Mouse (Mus musculus): ENCODE measurements around the gene Adamtsl5. TPM values are rescaled to one million over a fixed set of nuclear protein-coding genes. Genes with fewer than 3 reads are reported as not detected.
"Not testable (repeated sequence)": the region's sequence is repeated elsewhere in the genome, so short reads cannot be mapped to it uniquely, and the experiment has no call there.

Gene Adamtsl5
- total RNA-seq, 4 experiments from 2014 or later: 5.8 to 7.4 (median 6.7) TPM

DNA sequence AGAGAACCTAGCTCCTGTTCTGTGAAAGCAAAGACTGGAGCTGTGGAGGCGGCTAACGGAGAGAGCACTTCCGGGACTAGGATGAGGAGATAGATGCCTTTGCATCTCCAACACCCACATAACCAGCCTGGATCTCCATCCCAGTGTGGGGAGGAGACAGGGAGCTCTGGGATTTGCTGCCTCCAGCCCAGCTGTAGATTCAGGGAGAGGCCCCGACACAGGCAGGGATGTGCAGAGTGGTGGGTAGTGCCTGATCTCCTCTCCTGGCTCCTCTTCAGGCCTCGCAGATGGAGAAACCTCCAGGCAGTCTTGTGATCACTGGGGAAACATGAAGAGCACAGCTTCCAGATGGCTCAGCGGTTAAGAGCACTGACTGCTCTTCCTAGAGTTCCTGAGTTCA, 24.5 kb upstream of the Adamtsl5 start:
- peak in 1 of 2 experiments; percentile 59 for DNase-seq (ENCODE audit: low spot score in 2 of 2)

DNA sequence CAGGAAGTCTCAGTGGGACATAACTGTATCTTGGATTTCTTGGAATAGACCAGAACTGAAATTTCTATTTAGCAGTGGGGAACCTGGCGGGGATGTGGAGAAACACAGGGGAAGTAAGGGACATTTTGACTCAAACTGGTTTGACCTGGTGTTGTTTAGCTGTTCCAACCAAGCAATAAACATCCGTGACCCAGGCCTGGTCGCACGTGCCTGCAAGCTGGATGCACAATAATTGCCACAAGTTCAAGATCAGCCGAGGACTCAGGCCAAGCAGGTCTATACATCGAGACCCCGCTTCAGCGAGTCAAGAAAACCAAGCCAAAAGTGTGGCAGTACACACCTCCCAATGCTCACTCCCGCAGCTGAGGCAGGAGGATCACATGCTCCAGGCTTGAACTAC, 23.8 kb upstream of the Adamtsl5 start:
- DNase-seq (ENCODE audit: low spot score in 2 of 2): no peak

DNA sequence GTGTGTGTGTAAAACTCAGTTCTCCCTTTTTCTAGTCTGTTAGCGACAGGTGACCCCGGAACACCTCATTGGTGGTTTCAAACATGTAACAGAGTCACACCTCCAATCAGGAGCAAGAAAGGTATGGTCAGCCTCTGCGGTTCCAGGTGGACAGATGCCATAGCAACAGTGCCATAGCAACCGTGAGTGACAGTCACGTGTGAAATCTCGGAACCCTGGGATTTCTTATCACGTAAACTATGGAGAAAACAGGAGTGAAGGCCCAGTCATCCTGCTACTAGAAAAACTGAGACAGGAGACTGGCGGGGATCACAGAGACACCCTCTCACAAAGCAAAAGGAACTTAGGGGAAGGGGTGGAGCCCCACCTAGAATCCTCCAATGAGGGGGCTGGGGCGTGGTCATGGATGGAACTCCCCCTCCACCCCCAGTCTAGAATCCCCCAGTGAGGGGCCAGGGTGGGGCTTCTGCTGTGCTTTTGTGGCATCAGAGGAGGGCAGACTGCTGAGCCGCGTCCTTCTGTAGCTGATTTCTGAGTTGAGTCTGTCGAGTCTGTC, 23.3 kb upstream of the Adamtsl5 start:
- no peak for DNase-seq (ENCODE audit: low spot score in 2 of 2)

DNA sequence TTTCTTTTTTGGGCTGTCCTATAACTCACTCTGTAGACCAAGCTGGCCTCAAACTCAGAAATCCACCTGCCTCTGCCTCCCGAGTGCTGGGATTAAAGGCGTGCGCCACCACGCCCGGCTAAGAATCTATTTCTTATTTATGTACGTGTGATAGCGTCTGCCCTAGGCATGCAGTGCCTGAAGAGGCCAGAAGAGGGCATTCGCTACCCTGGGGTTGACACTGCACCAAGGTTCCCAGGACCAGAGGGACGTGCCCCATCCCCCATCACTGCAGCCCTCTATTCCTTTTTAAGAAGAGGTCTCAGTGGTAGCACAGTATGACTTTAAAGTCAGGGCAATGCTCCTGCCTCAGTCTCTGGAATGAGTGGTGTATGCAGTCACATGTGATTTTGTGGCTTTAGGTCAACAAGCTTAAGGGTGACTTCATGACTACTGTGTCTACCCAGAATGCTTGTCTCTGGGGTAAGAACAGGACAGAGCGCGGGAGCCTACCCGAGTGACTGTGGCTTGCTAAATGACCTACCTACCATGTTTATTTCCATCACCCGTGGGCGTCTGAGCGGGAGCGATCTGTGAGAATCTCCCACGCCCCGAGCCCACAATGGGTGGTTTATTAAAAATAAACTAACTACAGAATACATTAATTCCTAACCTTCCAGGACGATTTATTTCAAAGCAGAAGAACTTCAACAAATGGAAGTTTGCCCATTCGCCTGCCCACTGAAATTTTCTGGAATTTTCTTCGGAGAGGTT, 22.0 kb upstream of the Adamtsl5 start:
- no peak for DNase-seq (ENCODE audit: low spot score in 2 of 2)

DNA sequence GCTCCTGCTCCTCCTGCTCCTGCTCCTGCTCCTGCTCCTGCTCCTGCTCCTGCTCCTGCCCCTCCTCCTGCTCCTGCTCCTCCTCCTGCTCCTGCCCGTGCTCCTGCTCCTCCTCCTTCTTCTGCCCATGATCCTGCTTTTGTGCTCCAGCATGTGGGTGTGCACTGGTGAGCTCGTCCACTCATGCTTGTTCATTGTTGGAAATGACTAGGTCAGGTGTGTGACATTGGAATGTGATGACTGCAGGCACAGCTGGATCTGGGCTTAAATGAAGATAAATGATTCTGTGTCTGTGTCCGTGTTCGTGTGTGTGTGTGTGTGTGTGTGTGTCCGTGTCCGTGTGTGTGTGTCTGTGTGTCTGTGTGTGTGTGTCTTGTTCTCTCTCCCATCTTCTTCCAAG, 20.2 kb upstream of the Adamtsl5 start:
- no peak for DNase-seq (ENCODE audit: low spot score in 2 of 2)

DNA sequence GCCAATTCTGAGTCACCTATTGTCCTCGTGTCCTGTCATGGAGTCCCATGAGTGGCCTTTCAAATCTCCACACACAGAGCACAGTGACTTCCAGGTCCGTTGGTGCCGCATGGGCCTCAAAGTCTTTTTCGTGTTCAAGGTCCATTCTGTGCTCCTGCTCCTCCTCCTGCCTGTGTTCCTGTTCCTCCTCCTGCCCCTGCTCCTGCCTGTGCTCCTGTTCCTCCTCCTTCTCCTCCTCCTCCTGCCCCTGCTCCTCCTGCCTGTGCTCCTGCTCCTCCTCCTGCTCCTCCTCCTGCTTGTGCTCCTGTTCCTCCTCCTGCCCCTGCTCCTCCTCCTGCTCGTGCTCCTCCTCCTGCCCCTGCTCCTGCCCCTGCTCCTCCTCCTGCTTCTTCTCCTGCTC, 19.7 kb upstream of the Adamtsl5 start:
- no peak for DNase-seq (ENCODE audit: low spot score in 2 of 2)

DNA sequence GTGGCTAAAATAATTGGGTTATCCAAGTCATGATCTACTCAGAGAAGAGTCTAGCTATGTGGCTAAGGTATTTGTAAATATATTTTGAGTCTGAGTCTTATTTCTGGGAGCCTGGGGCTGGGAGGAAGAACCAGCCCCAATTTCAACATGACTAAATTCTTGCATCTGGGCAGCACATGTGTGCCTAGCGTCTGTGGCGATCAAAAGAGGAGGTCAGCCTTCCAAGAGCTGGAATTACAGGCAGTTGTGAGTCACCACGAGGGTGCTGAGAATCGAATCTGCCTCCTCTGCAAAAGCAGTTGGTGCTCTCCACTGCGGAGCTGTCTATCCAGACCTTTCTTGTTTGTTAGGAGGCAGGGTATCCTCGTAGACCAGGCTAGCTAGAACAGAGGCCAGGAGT, 17.5 kb upstream of the Adamtsl5 start:
- no peak for DNase-seq (ENCODE audit: low spot score in 2 of 2)

DNA sequence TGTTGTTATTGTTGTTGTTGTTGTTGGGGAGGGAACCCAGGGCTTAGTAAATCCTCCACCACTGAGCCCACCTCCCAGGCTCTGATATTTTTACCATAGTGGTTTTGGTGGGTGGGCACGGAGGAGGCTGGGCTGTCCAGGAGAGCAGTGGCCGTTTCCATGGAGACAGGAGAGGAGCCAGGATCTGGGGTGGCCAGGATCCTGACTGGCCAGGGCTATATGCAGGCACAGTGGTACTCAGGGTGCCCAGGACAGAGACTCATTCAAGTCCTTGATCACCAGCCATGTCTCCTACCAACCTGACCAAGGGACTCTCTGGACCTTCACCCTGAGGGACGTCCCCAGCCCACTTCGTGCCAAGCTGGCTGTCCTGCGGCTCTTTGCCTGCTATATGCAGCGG, 15.5 kb upstream of the Adamtsl5 start:
- no peak for DNase-seq (ENCODE audit: low spot score in 2 of 2)

DNA sequence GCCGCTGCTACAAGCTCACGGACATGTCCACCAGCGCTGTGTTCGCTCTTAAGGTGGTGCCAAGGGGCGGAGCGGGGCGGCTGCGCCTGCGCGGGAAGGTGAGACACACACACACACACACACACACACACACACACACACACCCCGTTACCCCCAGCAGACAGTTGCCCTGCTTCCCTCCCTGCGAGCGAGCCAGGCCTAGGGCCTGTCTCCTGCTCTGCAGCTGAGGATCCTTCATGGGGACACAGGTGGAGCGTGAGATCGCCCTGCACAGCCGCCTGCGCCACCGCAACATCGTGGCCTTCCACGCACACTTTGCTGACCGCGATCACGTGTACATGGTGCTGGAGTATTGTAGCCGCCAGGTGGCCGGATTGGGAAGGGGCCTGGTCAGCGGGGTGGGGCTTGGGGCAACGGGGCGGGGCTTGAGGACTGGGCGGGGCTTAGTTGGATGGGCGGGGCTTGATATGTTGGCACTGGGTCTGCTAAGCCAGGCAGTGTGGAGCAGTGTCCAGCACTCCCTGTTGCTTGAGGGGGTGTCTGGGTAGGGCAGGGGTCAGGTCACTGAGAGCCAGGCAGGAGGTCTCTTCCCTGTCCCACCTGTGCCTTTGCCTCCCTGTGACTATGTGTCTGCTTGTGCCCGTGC, 9.9 kb upstream of the Adamtsl5 start:
- DNase-seq (ENCODE audit: low spot score in 2 of 2): no peak

DNA sequence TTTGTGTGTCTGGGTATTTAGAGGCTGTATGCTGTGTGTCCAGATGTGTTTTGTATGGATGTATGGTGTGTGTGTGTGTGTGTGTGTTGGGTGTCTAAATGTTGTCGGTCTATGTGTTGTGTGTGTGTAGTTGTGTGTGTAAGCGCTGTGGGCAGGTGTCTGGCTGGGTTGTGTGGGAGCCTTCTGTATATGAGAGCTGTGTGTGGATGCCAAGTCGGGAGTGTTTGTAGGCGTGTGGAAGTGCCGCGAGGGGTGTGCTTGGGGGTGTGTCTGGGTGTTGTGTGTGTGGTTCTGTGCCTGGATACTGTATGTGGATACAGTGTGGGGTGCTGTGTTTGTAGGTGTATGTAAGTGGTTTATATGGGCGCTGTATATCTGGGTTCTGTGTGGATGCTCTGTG, 9.1 kb upstream of the Adamtsl5 start:
- DNase-seq (ENCODE audit: low spot score in 2 of 2): no peak

DNA sequence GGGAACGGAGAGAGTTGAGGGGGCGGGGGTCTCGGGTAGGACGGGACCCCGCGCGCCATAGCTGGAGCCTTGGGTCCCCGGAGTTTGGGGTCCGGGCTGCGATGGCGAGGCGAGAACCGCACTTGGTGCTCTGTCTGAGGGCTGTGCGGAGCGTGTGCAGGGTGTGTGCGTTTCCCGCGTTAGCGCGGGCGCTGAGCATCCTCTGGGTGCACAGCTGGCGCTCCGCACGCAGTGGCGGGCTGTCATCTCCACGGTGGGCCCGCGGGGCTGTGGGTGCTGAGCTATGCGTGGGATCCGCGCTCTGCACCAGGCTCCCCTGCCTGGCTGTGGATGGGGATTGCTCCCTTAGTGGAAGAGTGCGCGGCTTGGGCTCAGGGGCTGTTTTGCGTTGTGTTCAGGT, 8.5 kb upstream of the Adamtsl5 start:
- no peak for DNase-seq (ENCODE audit: low spot score in 2 of 2)

DNA sequence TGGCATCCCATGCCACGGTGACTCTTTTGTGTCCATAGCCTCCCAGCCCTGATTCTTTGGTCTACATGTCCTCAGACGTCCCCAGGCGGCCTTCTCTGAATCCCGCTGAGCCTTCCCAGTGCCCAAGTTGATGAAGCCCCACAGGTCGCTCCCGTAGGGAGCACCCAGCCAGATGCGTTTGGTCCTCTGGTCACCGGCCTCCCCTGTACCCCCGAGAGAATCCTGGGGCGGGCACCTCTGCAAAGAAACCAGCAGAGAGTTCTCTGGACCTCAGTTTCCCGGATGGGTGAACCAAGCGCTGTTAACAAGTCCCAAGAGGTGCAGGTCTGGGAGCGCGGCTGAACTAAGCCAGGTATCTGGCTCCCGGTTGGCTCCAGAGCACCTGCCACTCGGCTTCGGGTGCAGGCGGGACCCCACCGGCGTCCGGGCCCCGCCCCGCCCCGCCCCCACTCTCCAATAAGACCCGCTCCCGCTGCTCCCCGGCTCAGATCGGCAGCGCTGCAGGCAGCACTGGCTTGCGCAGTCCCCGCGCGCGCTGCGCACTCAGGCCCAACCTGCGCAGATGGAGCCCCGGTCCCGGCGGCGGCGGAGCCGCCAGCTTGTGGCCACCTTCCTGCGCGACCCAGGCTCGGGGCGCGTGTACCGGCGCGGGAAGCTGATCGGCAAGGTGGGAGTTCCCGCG, 7.9 kb upstream of the Adamtsl5 start, which contains the start of gene Plk5:
Gene Plk5 (plus strand): TSS at position 459 of the 682 bp plus-strand sequence.
- no peak for DNase-seq (ENCODE audit: low spot score in 2 of 2)

DNA sequence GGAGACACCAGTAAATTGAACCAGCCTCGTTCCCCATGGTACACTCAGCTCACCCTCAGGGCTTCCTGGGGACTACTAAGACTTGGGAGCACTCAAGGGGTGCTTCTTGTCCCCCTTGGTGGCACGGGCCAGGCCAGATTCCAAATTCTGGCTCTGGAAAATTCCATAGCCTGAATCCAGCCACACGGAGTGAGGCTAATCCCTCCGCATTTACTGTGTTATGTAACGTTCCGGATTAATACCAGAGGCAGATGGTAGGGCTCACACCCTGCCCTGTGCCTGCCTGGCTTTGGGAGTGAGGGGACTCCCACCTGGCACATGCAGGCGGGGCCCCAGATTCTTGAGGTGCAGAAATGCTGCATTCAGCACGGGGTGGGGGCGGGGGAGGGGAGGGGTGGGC, 7.2 kb upstream of the Adamtsl5 start:
- no peak for DNase-seq (ENCODE audit: low spot score in 2 of 2)

DNA sequence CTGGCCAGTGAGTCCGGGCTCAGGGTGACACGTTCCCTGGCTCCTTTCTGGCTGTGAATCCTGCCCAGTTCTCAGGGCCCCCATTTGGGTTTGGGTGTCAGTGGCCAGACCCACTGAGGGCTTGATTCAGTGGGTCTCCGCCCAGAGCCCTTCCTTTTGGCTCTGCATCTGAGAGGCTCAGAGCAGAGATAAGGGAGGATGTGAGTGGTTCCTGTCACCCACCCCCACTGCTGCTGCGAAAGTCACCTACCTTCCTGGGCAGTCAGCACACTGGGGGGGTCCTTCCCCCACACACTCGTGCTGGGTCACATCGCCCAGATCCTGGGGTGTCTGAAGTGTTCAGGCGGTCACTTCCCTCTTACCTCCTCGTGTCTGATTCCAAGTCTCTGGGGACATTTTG, 4.5 kb upstream of the Adamtsl5 start:
- no peak for DNase-seq (ENCODE audit: low spot score in 2 of 2)

DNA sequence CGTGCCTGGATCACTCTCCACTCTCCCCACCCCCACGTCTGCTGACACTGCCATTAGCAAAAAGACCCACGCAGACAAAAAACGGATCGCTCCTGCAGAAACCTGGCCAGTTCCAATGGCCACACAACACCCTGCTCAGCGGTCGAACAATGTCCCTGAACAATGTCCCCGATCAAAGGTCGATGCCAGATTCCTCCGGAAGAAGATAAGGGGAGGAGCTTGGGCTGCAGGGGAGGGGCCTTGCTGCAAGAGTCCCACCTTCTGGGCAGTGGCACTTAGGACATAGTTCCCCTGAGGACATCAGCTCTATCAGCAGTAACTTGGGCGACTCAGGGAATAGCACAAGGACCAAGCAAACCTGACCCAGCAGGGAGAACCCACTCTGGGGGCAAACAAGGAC, 3.7 kb upstream of the Adamtsl5 start:
- DNase-seq (ENCODE audit: low spot score in 2 of 2): no peak

DNA sequence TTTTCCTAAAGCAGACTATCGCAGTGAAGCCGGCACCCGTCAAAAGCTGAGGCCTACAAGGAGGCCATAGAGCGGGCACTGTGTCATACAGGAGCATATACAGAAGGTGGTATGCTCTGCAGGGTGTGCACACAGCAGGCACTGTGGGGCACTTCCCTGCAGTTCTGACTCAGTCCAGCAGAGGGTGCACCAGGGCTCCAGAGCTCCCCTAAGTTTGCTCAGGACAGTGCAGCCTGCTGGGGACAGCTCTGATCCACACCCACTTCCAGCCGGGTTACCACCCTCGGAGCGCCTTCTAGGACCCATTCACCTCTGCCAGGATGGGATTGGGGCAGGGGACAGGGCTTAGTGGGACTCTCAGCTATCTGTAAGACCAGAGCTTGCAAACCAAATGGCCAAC, 2.1 kb upstream of the Adamtsl5 start:
- DNase-seq (ENCODE audit: low spot score in 2 of 2): peak in 1 of 2 experiments; percentile 85

DNA sequence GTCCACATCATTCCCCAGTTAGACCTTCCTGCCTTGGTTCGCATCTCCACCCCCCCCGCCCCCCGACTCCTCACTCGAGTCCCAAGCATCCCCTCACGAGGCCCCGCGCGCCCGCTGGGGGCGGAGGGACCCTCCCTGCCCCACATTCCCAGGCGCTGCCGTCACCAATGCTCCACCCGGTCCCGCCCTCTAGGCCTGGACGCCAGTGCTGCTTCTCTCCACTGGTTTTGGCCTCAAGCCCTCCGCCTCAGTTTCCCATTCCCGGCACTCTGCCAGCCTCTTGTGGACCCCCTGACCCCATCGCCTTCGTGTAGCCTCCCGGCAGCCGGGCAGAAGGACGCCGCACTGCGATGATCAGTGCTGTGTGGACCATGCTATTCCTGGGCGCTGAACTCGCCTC, 769 bp upstream of the Adamtsl5 start:
- DNase-seq (ENCODE audit: low spot score in 2 of 2): no peak

DNA sequence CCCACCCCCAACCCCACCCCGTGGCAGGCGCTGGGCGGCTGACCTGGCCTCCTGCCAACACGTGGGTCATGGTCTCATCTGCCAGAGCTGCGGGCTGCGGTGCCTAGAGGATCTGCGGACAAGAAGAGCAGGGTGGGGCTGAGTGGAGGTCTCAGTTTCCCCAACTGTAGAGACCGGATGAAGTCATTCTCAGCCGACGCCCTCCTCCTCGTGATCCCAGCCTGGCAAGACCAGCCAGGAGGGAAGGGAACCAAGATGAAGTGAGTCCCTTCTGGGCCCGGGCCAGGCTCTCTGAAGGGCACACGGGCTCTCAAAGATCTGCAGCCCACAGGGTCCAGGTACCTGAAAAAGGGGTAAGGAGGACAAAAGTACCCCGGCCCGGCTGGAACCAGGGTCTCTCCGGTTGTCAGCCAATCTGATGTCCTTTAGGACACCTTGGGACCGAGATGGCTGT, 671 bp downstream of the Adamtsl5 start:
- no peak for DNase-seq (ENCODE audit: low spot score in 2 of 2)

DNA sequence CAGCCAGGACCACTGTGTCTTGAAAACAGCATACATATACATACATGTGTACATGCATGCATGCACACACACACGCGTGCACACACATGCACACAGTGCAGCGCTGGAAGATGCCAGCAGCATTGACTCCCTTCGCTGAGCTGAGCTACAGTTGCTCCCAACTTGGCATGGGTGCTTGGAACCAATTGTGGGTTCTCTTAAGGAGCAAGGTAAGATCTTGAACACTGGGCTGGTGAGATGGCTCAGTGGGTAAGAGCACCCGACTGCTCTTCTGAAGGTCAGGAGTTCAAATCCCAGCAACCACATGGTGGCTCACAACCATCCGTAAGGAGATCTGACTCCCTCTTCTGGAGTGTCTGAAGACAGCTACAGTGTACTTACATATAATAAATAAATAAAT, 2.3 kb downstream of the Adamtsl5 start:
- DNase-seq (ENCODE audit: low spot score in 2 of 2): not testable (repeated sequence)

DNA sequence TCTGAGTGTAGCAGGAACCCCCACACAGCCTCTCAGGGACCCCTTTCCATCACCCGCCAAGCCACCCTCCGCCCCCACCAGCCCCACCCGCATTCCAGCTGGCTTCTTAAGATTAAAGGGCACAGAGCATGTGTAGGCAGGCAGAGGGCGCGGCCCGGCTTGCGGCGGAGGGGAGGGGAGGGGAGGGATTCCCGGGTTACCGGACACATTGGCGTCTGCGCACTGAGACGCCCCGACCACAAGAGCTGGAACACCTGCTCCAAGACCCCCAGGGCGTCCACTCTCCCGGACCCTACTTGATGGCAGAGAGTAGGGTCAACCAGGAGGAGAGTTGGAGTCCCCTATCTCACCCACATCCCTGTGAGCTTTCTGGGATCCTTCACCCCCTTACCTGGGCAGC, 3.1 kb downstream of the Adamtsl5 start:
- DNase-seq (ENCODE audit: low spot score in 2 of 2): no peak

DNA sequence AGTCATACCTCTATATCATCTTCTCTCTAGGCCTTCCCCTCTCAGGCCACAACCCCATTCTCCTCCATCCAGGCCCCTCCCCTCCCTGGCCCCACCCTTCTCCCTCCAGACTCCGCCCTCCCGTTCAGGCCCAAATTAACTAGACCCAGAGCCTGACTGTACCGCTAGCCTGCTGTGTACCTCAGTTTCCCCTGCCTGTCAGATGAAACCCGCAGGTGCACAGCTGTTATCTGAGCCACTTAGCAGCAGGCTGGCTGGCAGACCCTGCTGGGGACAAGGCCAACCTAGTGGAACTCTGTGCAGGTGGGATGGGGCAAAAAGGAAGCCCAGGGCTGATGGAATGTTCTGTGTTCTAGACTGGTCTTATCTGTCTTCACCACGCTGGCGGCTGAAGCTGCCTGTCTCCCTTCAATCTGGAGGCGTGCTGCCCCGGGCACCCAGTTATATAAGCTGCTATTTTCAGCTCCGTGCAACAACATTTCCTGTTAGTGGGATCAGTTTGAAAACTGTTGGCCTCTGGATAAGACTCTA, 4.0 kb downstream of the Adamtsl5 start:
- no peak for DNase-seq (ENCODE audit: low spot score in 2 of 2)

DNA sequence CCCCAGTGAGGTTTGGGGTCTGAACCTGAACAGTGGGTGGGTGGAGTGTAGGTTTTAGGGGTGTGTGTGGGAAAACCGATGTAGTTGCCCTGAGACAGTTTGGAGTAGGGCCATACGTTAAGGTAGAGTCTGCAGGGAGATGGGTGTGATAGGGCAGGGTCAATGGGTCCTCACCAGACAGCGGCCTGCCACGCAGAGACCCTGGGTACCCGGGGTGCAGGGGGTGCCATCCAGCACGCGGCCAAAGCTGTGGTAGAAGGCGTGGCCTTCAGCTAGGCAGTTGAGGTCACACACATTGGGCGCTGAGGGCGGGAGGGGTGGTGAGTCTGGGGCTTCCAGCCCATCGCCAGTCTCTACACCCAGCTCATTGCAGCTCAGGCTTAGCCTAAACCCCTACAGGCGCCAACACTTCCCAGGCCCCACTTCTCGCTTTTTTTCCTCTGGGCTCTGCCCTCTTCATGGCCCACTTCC, 4.8 kb downstream of the Adamtsl5 start:
- no peak for DNase-seq (ENCODE audit: low spot score in 2 of 2)

All from layer of hippocampus, adult 8-10 months (tissue).